Mouse (Mus musculus) heart, postnatal 0 days (tissue): ENCODE measurements around the gene Ndel1. TPM values are rescaled to one million over a fixed set of nuclear protein-coding genes. Genes with fewer than 3 reads are reported as not detected.
A peak's percentile ranks its signal among the peaks of the same experiment; 100 is the strongest.
"Not testable (repeated sequence)": the region's sequence is repeated elsewhere in the genome, so short reads cannot be mapped to it uniquely, and the experiment has no call there.

Experiments used
- ATAC-seq: fragments of 200-750 bp; cut with Nextera tagmentation; 2 replicates; pipeline ENCODE4 v1.8.0; 2017; ENCODE audit warnings: low read depth, moderate number of reproducible peaks, moderate library complexity; ENCODE audit not compliant: insufficient read depth
- DNase-seq: peaks from one replicate; pipeline ENCODE4 v3.0.0-alpha.2; 2016; ENCODE audit warnings: low spot score
- H3K27ac ChIP-seq: fragments of 300-500 bp; sonication (generic); 2 replicates; pipeline ENCODE4 v1.5.1; 2014; ENCODE audit warnings: low read depth, mild to moderate bottlenecking
- H3K27me3 ChIP-seq: fragments of 300-500 bp; sonication (generic); 2 replicates; pipeline ENCODE4 v1.6.1; 2014; ENCODE audit warnings: low read length, mixed read lengths; ENCODE audit not compliant: control insufficient read depth, insufficient read depth
- H3K36me3 ChIP-seq: fragments of 300-500 bp; sonication (generic); replicated peaks from 2 replicates; pipeline ENCODE4 v1.6.1; 2014; ENCODE audit warnings: low read length, mixed read lengths; ENCODE audit not compliant: control insufficient read depth, insufficient read depth
- H3K4me1 ChIP-seq: fragments of 300-500 bp; sonication (generic); 2 replicates; pipeline ENCODE4 v1.6.1; 2014; ENCODE audit warnings: antibody characterized with exemption; ENCODE audit not compliant: control insufficient read depth, insufficient read depth
- H3K4me2 ChIP-seq: fragments of 300-500 bp; sonication (generic); 2 replicates; pipeline ENCODE4 v1.6.1; 2014; ENCODE audit warnings: low read depth, mild to moderate bottlenecking, low read length, moderate library complexity
- H3K4me3 ChIP-seq: fragments of 300-500 bp; sonication (generic); 2 replicates; pipeline ENCODE4 v1.5.1; 2014; ENCODE audit warnings: low read depth, low read length
- H3K9ac ChIP-seq: fragments of 300-500 bp; sonication (generic); replicated peaks from 2 replicates; pipeline ENCODE4 v1.6.1; 2014; ENCODE audit warnings: low read depth, low read length, mixed read lengths
- H3K9me3 ChIP-seq: fragments of 300-500 bp; sonication (generic); replicated peaks from 2 replicates; pipeline ENCODE4 v1.6.1; 2016; ENCODE audit warnings: low read length; ENCODE audit not compliant: control insufficient read depth
- CTCF ChIP-seq: IDR thresholded peaks from 2 replicates; pipeline ENCODE4 v1.5.1; 2016; ENCODE audit warnings: antibody characterized with exemption, control low read depth, low read depth
- EP300 ChIP-seq: IDR thresholded peaks from 2 replicates; pipeline ENCODE4 v1.6.1; 2016; ENCODE audit warnings: antibody characterized with exemption, low read depth
- WGBS: fragments of 180-500 bp; shearing (Covaris S2); extraction: QIAGEN DNeasy Blood & Tissue Kit; methylation state at CpG from one replicate; pipeline ENCODE4 v1.1.7; 2014; 5-methylcytosine and 5-hydroxymethylcytosine counted together
- polyA plus RNA-seq: library from polyadenylated mRNA; unstranded; fragments of >200 nt; fragmentation: Nextera tagmentation; extraction: Ambion mirVana; gene quantifications from 2 replicates; pipeline ENCODE4 v1.2.1, GENCODE M21; 2015
- total RNA-seq: library from RNA; depleted of rRNA; stranded (reverse); fragments of >200 nt; gene quantifications from 2 replicates; pipeline ENCODE4 v1.2.3, GENCODE M21; 2014; ENCODE audit warnings: low replicate concordance

The Ndel1 gene
- total and polyA plus RNA-seq, 2 experiments from 2014 or later: 62.3 to 130 TPM

- no peaks in the 10 kb centered on the region for H3K27me3 ChIP-seq
- H3K9ac ChIP-seq: no peak overlapping the region
- H3K36me3 ChIP-seq: no peaks in the 10 kb centered on the region
- peak overlapping the region; percentile 87 for H3K4me3 ChIP-seq
- no peak for ATAC-seq
- no peak overlapping the region for H3K27ac ChIP-seq
- DNase-seq: no peak
- no peaks in the 10 kb centered on the region for H3K9me3 ChIP-seq
- peak overlapping the region; percentile 80 for H3K4me2 ChIP-seq
- TF ChIP-seq CTCF (no peak), EP300 (no peak)
- WGBS: 66% methylated on average over 7 of the region's 7 CpGs
- H3K4me1 ChIP-seq: peaks cover 8% of the 10 kb centered on the region; the same call in 1 of the 2 replicates
Observed at GRCm38 (mm10) chr11:68850862-68851261, 20.8 kb downstream of the Ndel1 start.

- no peak overlapping the region for H3K4me2 ChIP-seq
- H3K4me1 ChIP-seq: no peaks in the 10 kb centered on the region
- 87% methylated on average over 5 of the region's 5 CpGs for WGBS
- no peak for TF ChIP-seq CTCF
- no peak for TF ChIP-seq EP300
- no peaks in the 10 kb centered on the region for H3K9me3 ChIP-seq
- no peak for DNase-seq
- peaks cover 63% of the 10 kb centered on the region for H3K36me3 ChIP-seq
- no peak overlapping the region for H3K27ac ChIP-seq
- no peak overlapping the region for H3K9ac ChIP-seq
- ATAC-seq: no peak
- H3K4me3 ChIP-seq: no peak overlapping the region
- no peaks in the 10 kb centered on the region for H3K27me3 ChIP-seq
Observed at GRCm38 (mm10) chr11:68839606-68840005, 32.1 kb downstream of the Ndel1 start.

DNA sequence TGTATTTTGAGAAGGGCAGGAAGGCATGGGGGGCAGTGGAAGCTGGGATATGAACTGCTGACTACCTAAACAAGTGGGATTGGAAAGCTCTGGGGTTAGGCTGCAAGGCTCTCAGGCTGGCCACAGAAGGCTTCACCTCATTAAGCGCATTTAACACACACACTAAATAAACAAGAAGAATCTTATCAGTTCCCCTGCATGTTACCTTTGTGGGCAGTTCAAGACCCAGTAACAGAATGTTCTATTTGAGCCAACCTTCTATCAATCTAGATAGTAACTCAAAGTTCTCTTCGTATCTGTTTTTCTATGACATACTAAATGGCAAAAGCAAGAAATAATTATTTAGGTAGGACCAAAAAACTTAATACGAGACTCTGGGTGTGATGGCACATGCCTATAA, 36.6 kb downstream of the Ndel1 start:
- no peak overlapping the region for H3K9ac ChIP-seq
- ATAC-seq (no peak), DNase-seq (no peak)
- no peak overlapping the region for H3K4me2 ChIP-seq
- H3K9me3 ChIP-seq: no peaks in the 10 kb centered on the region
- no peaks in the 10 kb centered on the region for H3K4me1 ChIP-seq
- no peak overlapping the region for H3K4me3 ChIP-seq
- H3K27me3 ChIP-seq: no peaks in the 10 kb centered on the region
- TF ChIP-seq CTCF: no peak
- no peak for TF ChIP-seq EP300
- WGBS: 83% methylated on average over 3 of the region's 3 CpGs
- H3K36me3 ChIP-seq: peaks cover 73% of the 10 kb centered on the region
- no peak overlapping the region for H3K27ac ChIP-seq

GRCm38 (mm10) chr11:68833593-68833992, 38.1 kb downstream of the Ndel1 start:
- H3K27ac ChIP-seq: no peak overlapping the region
- no peak overlapping the region for H3K9ac ChIP-seq
- no peak for DNase-seq
- peaks cover 73% of the 10 kb centered on the region for H3K36me3 ChIP-seq
- no peaks in the 10 kb centered on the region for H3K4me1 ChIP-seq
- H3K9me3 ChIP-seq: no peaks in the 10 kb centered on the region
- TF ChIP-seq EP300: no peak
- H3K4me2 ChIP-seq: no peak overlapping the region
- H3K27me3 ChIP-seq: no peaks in the 10 kb centered on the region
- no peak overlapping the region for H3K4me3 ChIP-seq
- ATAC-seq: no peak

GRCm38 (mm10) chr11:68832793-68833192, 38.9 kb downstream of the Ndel1 start:
- Histone ChIP-seq H3K4me2 (no peak overlapping the region), H3K4me3 (no peak overlapping the region), H3K4me1 (no peaks in the 10 kb centered on the region), H3K36me3 (peaks cover 79% of the 10 kb centered on the region), H3K27me3 (no peaks in the 10 kb centered on the region), H3K9ac (no peak overlapping the region), H3K9me3 (no peaks in the 10 kb centered on the region), H3K27ac (no peak overlapping the region)
- DNase-seq (no peak), ATAC-seq (no peak)
- TF ChIP-seq EP300: no peak
- TF ChIP-seq CTCF: no peak
- 44% methylated on average over 4 of the region's 4 CpGs for WGBS

GRCm38 (mm10) chr11:68831580-68831979, 40.1 kb downstream of the Ndel1 start:
- H3K4me2 ChIP-seq: not testable (repeated sequence)
- 84% methylated on average over 5 of the region's 5 CpGs for WGBS
- peaks cover 88% of the 10 kb centered on the region for H3K36me3 ChIP-seq

More at GRCm38 (mm10) chr11:68831580-68831979, 40.1 kb downstream of the Ndel1 start:
- not testable (repeated sequence) for DNase-seq, H3K9me3 ChIP-seq, ATAC-seq, H3K27ac ChIP-seq, H3K4me1 ChIP-seq, H3K9ac ChIP-seq, H3K4me3 ChIP-seq, H3K27me3 ChIP-seq
